Mouse (Mus musculus): ENCODE data around the gene Gm21118. TPM values are rescaled to one million over a fixed set of nuclear protein-coding genes. Genes with fewer than 3 reads are reported as not detected.
"Not testable (repeated sequence)": the region's sequence is repeated elsewhere in the genome, so short reads cannot be mapped to it uniquely, and the experiment has no call there.

Gene Gm21118
- not detected in 2 replicates for total RNA-seq (2021)
- long read RNA-seq, experiment 1, result 0 reads
- long read RNA-seq, experiment 2, result 0 reads

GRCm38 (mm10) chrY:70273542-70273941, at the start of gene Gm21118:
TSS of gene Gm21118 (minus strand) at chrY:70273642.
- not testable (repeated sequence) for DNase-seq

GRCm38 (mm10) chrY:70303187-70303586, 29.7 kb upstream of the Gm21118 start, which contains the start of the genes Gm29423 and Gm29644:
TSS of gene Gm29423 (minus strand) at chrY:70303287.
TSS of gene Gm29644 (minus strand) at chrY:70303343.
- DNase-seq, result not testable (repeated sequence)

Other genes with a start within 250 kb of the Gm21118 start
- not detected in 2 replicates for gene Gm29423, start 29.6 kb upstream of the Gm21118 start, total RNA-seq (2021)
- not detected in 2 replicates for gene Gm29644, start 29.7 kb upstream of the Gm21118 start, total RNA-seq (2021)
- not detected in 2 replicates for gene Gm20888, start 168.2 kb upstream of the Gm21118 start, total RNA-seq (2021)